Mouse (Mus musculus) stomach, postnatal 0 days (tissue): Measurements from ENCODE around the gene Wwtr1.

Experiments
- CTCF ChIP-seq: IDR thresholded peaks from 2 replicates; pipeline ENCODE4 v1.5.1; 2016; ENCODE audit warnings: antibody characterized with exemption, low read depth, mild to moderate bottlenecking, moderate library complexity
- EP300 ChIP-seq: optimal IDR thresholded peaks from 2 replicates; pipeline ENCODE3; 2016; ENCODE audit warnings: antibody characterized with exemption

GRCm38 (mm10) chr3:57519995-57520394, 55.7 kb downstream of the Wwtr1 start:
- no peak for TF ChIP-seq CTCF
- TF ChIP-seq EP300, result no peak
